Mouse (Mus musculus) left cerebral cortex, postnatal 10 days (tissue): ENCODE measurements around the gene Pnliprp2. TPM values are rescaled to one million over a fixed set of nuclear protein-coding genes. Genes with fewer than 3 reads are reported as not detected.

Experiments used
- total RNA-seq, 2 experiments: library from RNA; stranded (reverse); gene quantifications; 2 replicates each; pipeline ENCODE4 v1.2.3; 2021

Gene Pnliprp2
- total RNA-seq, 2 experiments from 2014 or later, result not detected

Other genes starting within 250 kb of the Pnliprp2 start
- not detected for gene Ccdc172, start 247.7 kb upstream of the Pnliprp2 start, total RNA-seq
- gene Pnlip, start 107.2 kb upstream of the Pnliprp2 start, total RNA-seq, result 1 to 10 TPM; 4.6 to 5.3 TPM
- gene Pnliprp1, start 30.8 kb upstream of the Pnliprp2 start, total RNA-seq, result not detected
- not detected for gene 1700019N19Rik, start 34.7 kb downstream of the Pnliprp2 start, total RNA-seq
- 1 to 10 TPM; 1.2 to 1.5 TPM for gene Eno4, start 183.7 kb downstream of the Pnliprp2 start, total RNA-seq
- 100 to 1,000 TPM; 186 to 192 TPM for gene Hspa12a, start 183.9 kb downstream of the Pnliprp2 start, total RNA-seq